12 mouse cellular contexts compared by ENCODE assay signal in the genomic region with DNA sequence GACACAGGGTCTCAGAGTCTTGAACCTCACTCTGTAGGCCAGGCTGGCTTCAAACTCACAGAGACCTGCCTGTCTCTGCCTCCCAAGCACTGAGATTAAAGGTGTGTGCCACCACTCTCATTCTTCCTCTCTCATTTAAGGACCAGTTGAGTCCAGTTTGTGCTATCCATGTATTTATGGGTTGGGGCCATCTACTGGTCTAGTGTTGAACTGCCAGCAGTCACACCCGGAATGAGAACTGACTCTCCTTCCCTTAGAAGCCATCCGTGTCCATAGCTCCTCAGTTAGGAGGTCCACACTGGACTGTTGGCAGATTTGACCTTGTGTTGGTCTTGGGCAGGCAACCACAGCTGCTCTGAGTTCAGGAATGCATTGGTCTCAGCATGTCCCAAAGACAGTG. TPM values are rescaled to one million over a fixed set of nuclear protein-coding genes. Genes with fewer than 3 reads are reported as not detected.
A peak's percentile ranks its signal among the peaks of the same experiment; 100 is the strongest.
DNase-seq lines count a peak whose midpoint lies in the region; ATAC-seq and TF ChIP-seq lines count a peak whose summit lies in the region.
"Had no signal": no experiment of that assay in that cellular context is flagged by ENCODE, and none has a peak within 500 bp of the region (broad histone marks: within the 10 kb centered on the region; RNA-seq: fewer than 3 reads in every experiment).

No protein-coding gene starts in this region.

- H3K27ac ChIP-seq in left cerebral cortex, adult 2 months = no peak overlapping the region
- H3K27ac ChIP-seq: embryonic facial prominence, embryonic 15.5 days; neural tube, embryonic 13.5 days had no signal

- intact Hi-C loops in left cerebral cortex, adult 2 months (cut with DNase I) = no loop called here
- intact Hi-C loops in left cerebral cortex, postnatal 4 days (cut with DNase I) = no loop called here

- ATAC-seq in megakaryocyte-erythroid progenitor cell, adult 5-6 weeks (replicated peaks; ENCODE audit: low FRiP score, low TSS enrichment, poor library complexity, severe bottlenecking) = peak; percentile 83
- ATAC-seq: inflammation-experienced regulatory T-cells, adult 6 months had no signal

- DNase-seq in adrenal gland, adult (ENCODE audit: inconsistent age in 2 of 2, low spot score in 1 of 2) = peak; percentile 24 to 73
- DNase-seq in adrenal gland, postnatal 4 days (ENCODE audit: low spot score in 2 of 2) = no peak
- no peak for DNase-seq in left cerebral cortex, adult 2 months (ENCODE audit: extremely low spot score in 1 of 2, low spot score in 2 of 2)
- DNase-seq in left cerebral cortex, postnatal 4 days = no peak
- DNase-seq in brain, adult 2 months (ENCODE audit: low read depth, low spot score) = peak; percentile 28
- DNase-seq in cerebellum, adult 9-11 months = no peak
- no peak for DNase-seq in left cerebral cortex, adult 9 months (ENCODE audit: low spot score in 2 of 2)
- DNase-seq: gastrocnemius, postnatal 14 days had no signal

- peak; percentile 50 for TF ChIP-seq CTCF in left cerebral cortex, adult 2 months (IDR thresholded peaks at IDR 0.05)

- H3K4me3 ChIP-seq in left cerebral cortex, adult 2 months = no peak overlapping the region
- H3K4me3 ChIP-seq: embryonic facial prominence, embryonic 15.5 days; neural tube, embryonic 13.5 days had no signal

RNA-seq across cellular contexts. Expression of a gene that starts 4.8 kb away (rescaled TPM):
- 1 to 10 TPM; 3.8 to 7.0 TPM for total RNA-seq in adrenal gland, postnatal 4 days (2021)
- total RNA-seq in left cerebral cortex, adult 2 months (2021) = under 1 TPM; 0.34 to 0.42 TPM
- under 1 TPM; 0.28 to 0.52 TPM for total RNA-seq in left cerebral cortex, postnatal 4 days (2021)
- not detected in 2 replicates for total RNA-seq in megakaryocyte-erythroid progenitor cell, adult 5-6 weeks (2014; fragmentation: Nextera tagmentation)
- not detected in 2 replicates for total RNA-seq in megakaryocyte-erythroid progenitor cell, adult 5-6 weeks (2017)

RNA-seq across cellular contexts. Expression of a gene that starts 52.7 kb away (rescaled TPM):
- 100 to 1,000 TPM; 216 to 221 TPM for total RNA-seq in adrenal gland, postnatal 4 days (2021)
- 100 to 1,000 TPM; 145 to 188 TPM for total RNA-seq in left cerebral cortex, adult 2 months (2021)
- total RNA-seq in left cerebral cortex, postnatal 4 days (2021) = 100 to 1,000 TPM; 241 to 246 TPM
- total RNA-seq in megakaryocyte-erythroid progenitor cell, adult 5-6 weeks (2014; fragmentation: Nextera tagmentation) = 385 and 389 TPM in 2 replicates
- 923 and 1,111 TPM in 2 replicates for total RNA-seq in megakaryocyte-erythroid progenitor cell, adult 5-6 weeks (2017)

Comparison
In these comparisons a context has a peak if more than half of its experiments do, and no peak if none do; other contexts are left out.
1. DNase-seq: peak in adrenal gland, adult (2 of 2) and brain, adult 2 months (single experiment); none in adrenal gland, postnatal 4 days (0 of 2), left cerebral cortex, adult 2 months (0 of 2), left cerebral cortex, postnatal 4 days (single experiment), cerebellum, adult 9-11 months (single experiment) and left cerebral cortex, adult 9 months (0 of 2).